Mouse (Mus musculus): ENCODE results near the gene Olfr1029. TPM values are rescaled to one million over a fixed set of nuclear protein-coding genes. Genes with fewer than 3 reads are reported as not detected.
"Not testable (repeated sequence)": the region's sequence is repeated elsewhere in the genome, so short reads cannot be mapped to it uniquely, and the experiment has no call there.

Gene Olfr1029
- not detected in 2 replicates for polyA plus RNA-seq (2014; fragmentation: Nextera tagmentation; extraction: Ambion mirVana)

GRCm38 (mm10) chr2:85973595-85973994, at the start of gene Olfr1029:
Gene Olfr1029, plus strand, starts transcription at chr2:85973895.
- Histone ChIP-seq H3K9ac (replicated peaks; ENCODE audit: low read depth, low read length) (no peak within 1 kb of the TSS), H3K27me3 (ENCODE audit: control insufficient read depth, insufficient read depth, low read length) (no peaks in the 10 kb centered on the region)
- 87% methylated on average over 2 of the region's 2 CpGs for WGBS

GRCm38 (mm10) chr2:85950137-85950536, 23.6 kb upstream of the Olfr1029 start, which contains the start of gene Olfr1028:
Gene Olfr1028, plus strand, starts transcription at chr2:85950437.
- no peaks in the 10 kb centered on the region for H3K36me3 ChIP-seq (ENCODE audit: control insufficient read depth, insufficient read depth, low read length)
- H3K27me3 ChIP-seq (ENCODE audit: control insufficient read depth, insufficient read depth, low read length): no peaks in the 10 kb centered on the region
- no peaks in the 10 kb centered on the region for H3K9me3 ChIP-seq (ENCODE audit: control insufficient read depth, low read length)
- H3K4me2 ChIP-seq (ENCODE audit: low read depth, low read length): no peak within 1 kb of the TSS
- 71% methylated on average over 1 of the region's 1 CpGs for WGBS
- no peak for ATAC-seq (ENCODE audit: low read depth)
- H3K4me1 ChIP-seq (ENCODE audit: control insufficient read depth, insufficient read depth, low read length): no peaks in the 10 kb centered on the region
- no peak within 1 kb of the TSS for H3K9ac ChIP-seq (replicated peaks; ENCODE audit: low read depth, low read length)
- H3K4me3 ChIP-seq (ENCODE audit: low read depth, low read length): no peak within 1 kb of the TSS
- no peak within 1 kb of the TSS for H3K27ac ChIP-seq (ENCODE audit: low read depth, low read length)

More at GRCm38 (mm10) chr2:85973595-85973994, at the start of gene Olfr1029:
- H3K4me1 ChIP-seq (ENCODE audit: control insufficient read depth, insufficient read depth, low read length): no peaks in the 10 kb centered on the region
- no peaks in the 10 kb centered on the region for H3K9me3 ChIP-seq (ENCODE audit: control insufficient read depth, low read length)
- no peaks in the 10 kb centered on the region for H3K36me3 ChIP-seq (ENCODE audit: control insufficient read depth, insufficient read depth, low read length)
- no peak for ATAC-seq (ENCODE audit: low read depth)
- no peak within 1 kb of the TSS for H3K27ac ChIP-seq (ENCODE audit: low read depth, low read length)
- H3K4me3 ChIP-seq (ENCODE audit: low read depth, low read length): no peak within 1 kb of the TSS
- H3K4me2 ChIP-seq (ENCODE audit: low read depth, low read length): no peak within 1 kb of the TSS

- no peak for ATAC-seq (ENCODE audit: low read depth)
- Histone ChIP-seq H3K9me3 (ENCODE audit: control insufficient read depth, low read length) (no peaks in the 10 kb centered on the region), H3K4me2 (ENCODE audit: low read depth, low read length) (no peak within 1 kb of the TSS), H3K36me3 (ENCODE audit: control insufficient read depth, insufficient read depth, low read length) (no peaks in the 10 kb centered on the region), H3K4me3 (ENCODE audit: low read depth, low read length) (no peak within 1 kb of the TSS), H3K9ac (replicated peaks; ENCODE audit: low read depth, low read length) (no peak within 1 kb of the TSS), H3K27me3 (ENCODE audit: control insufficient read depth, insufficient read depth, low read length) (no peaks in the 10 kb centered on the region), H3K27ac (ENCODE audit: low read depth, low read length) (no peak within 1 kb of the TSS), H3K4me1 (ENCODE audit: control insufficient read depth, insufficient read depth, low read length) (no peaks in the 10 kb centered on the region)
- 88% methylated on average over 1 of the region's 1 CpGs for WGBS
These were observed 5.3 kb downstream of the Olfr1029 start, which contains the start of gene Olfr1030 for GRCm38 (mm10) chr2:85978976-85979375. Gene Olfr1030, plus strand, starts transcription at chr2:85979276.

GRCm38 (mm10) chr2:85990004-85990403, 16.3 kb downstream of the Olfr1029 start, which contains the start of gene Olfr1031:
Gene Olfr1031, plus strand, starts transcription at chr2:85990304.
- Histone ChIP-seq H3K36me3 (ENCODE audit: control insufficient read depth, insufficient read depth, low read length) (no peaks in the 10 kb centered on the region), H3K4me2 (ENCODE audit: low read depth, low read length) (no peak within 1 kb of the TSS), H3K9ac (replicated peaks; ENCODE audit: low read depth, low read length) (no peak within 1 kb of the TSS), H3K27me3 (ENCODE audit: control insufficient read depth, insufficient read depth, low read length) (no peaks in the 10 kb centered on the region), H3K9me3 (ENCODE audit: control insufficient read depth, low read length) (no peaks in the 10 kb centered on the region), H3K4me3 (ENCODE audit: low read depth, low read length) (no peak within 1 kb of the TSS), H3K27ac (ENCODE audit: low read depth, low read length) (no peak within 1 kb of the TSS), H3K4me1 (ENCODE audit: control insufficient read depth, insufficient read depth, low read length) (no peaks in the 10 kb centered on the region)
- no peak for ATAC-seq (ENCODE audit: low read depth)
- WGBS: 55% methylated on average over 3 of the region's 3 CpGs

GRCm38 (mm10) chr2:86005240-86005639, 31.5 kb downstream of the Olfr1029 start, which contains the start of gene Olfr1032:
Gene Olfr1032, plus strand, starts transcription at chr2:86005540.
- 90% methylated on average over 7 of the region's 7 CpGs for WGBS
- Histone ChIP-seq H3K4me2 (ENCODE audit: low read depth, low read length) (no peak within 1 kb of the TSS), H3K9me3 (ENCODE audit: control insufficient read depth, low read length) (no peaks in the 10 kb centered on the region), H3K27ac (ENCODE audit: low read depth, low read length) (no peak within 1 kb of the TSS), H3K36me3 (ENCODE audit: control insufficient read depth, insufficient read depth, low read length) (no peaks in the 10 kb centered on the region), H3K4me3 (ENCODE audit: low read depth, low read length) (no peak within 1 kb of the TSS), H3K9ac (replicated peaks; ENCODE audit: low read depth, low read length) (no peak within 1 kb of the TSS), H3K4me1 (ENCODE audit: control insufficient read depth, insufficient read depth, low read length) (no peaks in the 10 kb centered on the region), H3K27me3 (ENCODE audit: control insufficient read depth, insufficient read depth, low read length) (no peaks in the 10 kb centered on the region)
- ATAC-seq (ENCODE audit: low read depth): no peak

- H3K27me3 ChIP-seq (ENCODE audit: control insufficient read depth, insufficient read depth, low read length); H3K9ac ChIP-seq (replicated peaks; ENCODE audit: low read depth, low read length); H3K4me3 ChIP-seq (ENCODE audit: low read depth, low read length); ATAC-seq (ENCODE audit: low read depth); H3K27ac ChIP-seq (ENCODE audit: low read depth, low read length); H3K9me3 ChIP-seq (ENCODE audit: control insufficient read depth, low read length); H3K36me3 ChIP-seq (ENCODE audit: control insufficient read depth, insufficient read depth, low read length); H3K4me1 ChIP-seq (ENCODE audit: control insufficient read depth, insufficient read depth, low read length): not testable (repeated sequence)
- WGBS: 3% methylated on average over 10 of the region's 11 CpGs
- H3K4me2 ChIP-seq (ENCODE audit: low read depth, low read length): peak within 1 kb of the TSS; percentile 37; the same call in 1 of the 2 replicates
These were observed 46.7 kb downstream of the Olfr1029 start, which contains the start of gene Olfr1033 for GRCm38 (mm10) chr2:86020406-86020805. Gene Olfr1033, plus strand, starts transcription at chr2:86020633.

GRCm38 (mm10) chr2:86021518-86021917, 47.8 kb downstream of the Olfr1029 start:
- not testable (repeated sequence) for H3K9ac ChIP-seq (replicated peaks; ENCODE audit: low read depth, low read length); H3K27me3 ChIP-seq (ENCODE audit: control insufficient read depth, insufficient read depth, low read length); H3K27ac ChIP-seq (ENCODE audit: low read depth, low read length); H3K4me1 ChIP-seq (ENCODE audit: control insufficient read depth, insufficient read depth, low read length); ATAC-seq (ENCODE audit: low read depth); H3K4me3 ChIP-seq (ENCODE audit: low read depth, low read length); H3K36me3 ChIP-seq (ENCODE audit: control insufficient read depth, insufficient read depth, low read length); H3K4me2 ChIP-seq (ENCODE audit: low read depth, low read length); H3K9me3 ChIP-seq (ENCODE audit: control insufficient read depth, low read length)
- WGBS: 68% methylated on average over 3 of the region's 9 CpGs

Other genes with a start within 250 kb of the Olfr1029 start
- gene Olfr1012, start 211.1 kb upstream of the Olfr1029 start, polyA plus RNA-seq (2014; fragmentation: Nextera tagmentation; extraction: Ambion mirVana): not detected in 2 replicates
- not detected in 2 replicates for gene Olfr1013, start 206.8 kb upstream of the Olfr1029 start, polyA plus RNA-seq (2014; fragmentation: Nextera tagmentation; extraction: Ambion mirVana)
- gene Olfr1014, start 201.2 kb upstream of the Olfr1029 start, polyA plus RNA-seq (2014; fragmentation: Nextera tagmentation; extraction: Ambion mirVana): not detected in 2 replicates
- gene Olfr1015, start 191.9 kb upstream of the Olfr1029 start, polyA plus RNA-seq (2014; fragmentation: Nextera tagmentation; extraction: Ambion mirVana): not detected in 2 replicates
- gene Olfr1016, start 171.4 kb upstream of the Olfr1029 start, polyA plus RNA-seq (2014; fragmentation: Nextera tagmentation; extraction: Ambion mirVana): not detected in 2 replicates
- gene Olfr1018, start 155.4 kb upstream of the Olfr1029 start, polyA plus RNA-seq (2014; fragmentation: Nextera tagmentation; extraction: Ambion mirVana): not detected in 2 replicates
- gene Olfr1019, start 128.4 kb upstream of the Olfr1029 start, polyA plus RNA-seq (2014; fragmentation: Nextera tagmentation; extraction: Ambion mirVana): not detected in 2 replicates
- gene Olfr1020, start 126.9 kb upstream of the Olfr1029 start, polyA plus RNA-seq (2014; fragmentation: Nextera tagmentation; extraction: Ambion mirVana): not detected in 2 replicates
- gene Olfr1022, start 105.3 kb upstream of the Olfr1029 start, polyA plus RNA-seq (2014; fragmentation: Nextera tagmentation; extraction: Ambion mirVana): not detected in 2 replicates
- gene Olfr1023, start 88.3 kb upstream of the Olfr1029 start, polyA plus RNA-seq (2014; fragmentation: Nextera tagmentation; extraction: Ambion mirVana): not detected in 2 replicates
- gene Olfr1024, start 68.8 kb upstream of the Olfr1029 start, polyA plus RNA-seq (2014; fragmentation: Nextera tagmentation; extraction: Ambion mirVana): not detected in 2 replicates
- not detected in 2 replicates for gene Olfr1025-ps1, start 58.7 kb upstream of the Olfr1029 start, polyA plus RNA-seq (2014; fragmentation: Nextera tagmentation; extraction: Ambion mirVana)
- not detected in 2 replicates for gene Olfr1026, start 52.3 kb upstream of the Olfr1029 start, polyA plus RNA-seq (2014; fragmentation: Nextera tagmentation; extraction: Ambion mirVana)
- gene Olfr1028, start 23.5 kb upstream of the Olfr1029 start, polyA plus RNA-seq (2014; fragmentation: Nextera tagmentation; extraction: Ambion mirVana): not detected in 2 replicates
- not detected in 2 replicates for gene Olfr1030, start 5.4 kb downstream of the Olfr1029 start, polyA plus RNA-seq (2014; fragmentation: Nextera tagmentation; extraction: Ambion mirVana)
- not detected in 2 replicates for gene Olfr1031, start 16.4 kb downstream of the Olfr1029 start, polyA plus RNA-seq (2014; fragmentation: Nextera tagmentation; extraction: Ambion mirVana)
- gene Olfr1032, start 31.6 kb downstream of the Olfr1029 start, polyA plus RNA-seq (2014; fragmentation: Nextera tagmentation; extraction: Ambion mirVana): not detected in 2 replicates
- gene Olfr1033, start 46.7 kb downstream of the Olfr1029 start, polyA plus RNA-seq (2014; fragmentation: Nextera tagmentation; extraction: Ambion mirVana): not detected in 2 replicates
- not detected in 2 replicates for gene Olfr1034, start 72.0 kb downstream of the Olfr1029 start, polyA plus RNA-seq (2014; fragmentation: Nextera tagmentation; extraction: Ambion mirVana)
- gene Olfr1036, start 100.1 kb downstream of the Olfr1029 start, polyA plus RNA-seq (2014; fragmentation: Nextera tagmentation; extraction: Ambion mirVana): not detected in 2 replicates
- not detected in 2 replicates for gene Olfr1037, start 113.5 kb downstream of the Olfr1029 start, polyA plus RNA-seq (2014; fragmentation: Nextera tagmentation; extraction: Ambion mirVana)
- not detected in 2 replicates for gene Olfr1039, start 162.0 kb downstream of the Olfr1029 start, polyA plus RNA-seq (2014; fragmentation: Nextera tagmentation; extraction: Ambion mirVana)
- gene Olfr1040, start 172.8 kb downstream of the Olfr1029 start, polyA plus RNA-seq (2014; fragmentation: Nextera tagmentation; extraction: Ambion mirVana): not detected in 2 replicates
- gene Olfr1042, start 187.9 kb downstream of the Olfr1029 start, polyA plus RNA-seq (2014; fragmentation: Nextera tagmentation; extraction: Ambion mirVana): not detected in 2 replicates
- gene Olfr1043, start 193.6 kb downstream of the Olfr1029 start, polyA plus RNA-seq (2014; fragmentation: Nextera tagmentation; extraction: Ambion mirVana): not detected in 2 replicates
- gene Olfr1044, start 203.9 kb downstream of the Olfr1029 start, polyA plus RNA-seq (2014; fragmentation: Nextera tagmentation; extraction: Ambion mirVana): not detected in 2 replicates
- not detected in 2 replicates for gene Olfr52, start 211.8 kb downstream of the Olfr1029 start, polyA plus RNA-seq (2014; fragmentation: Nextera tagmentation; extraction: Ambion mirVana)
- gene Olfr1045, start 229.1 kb downstream of the Olfr1029 start, polyA plus RNA-seq (2014; fragmentation: Nextera tagmentation; extraction: Ambion mirVana): not detected in 2 replicates
- not detected in 2 replicates for gene Olfr1046, start 245.4 kb downstream of the Olfr1029 start, polyA plus RNA-seq (2014; fragmentation: Nextera tagmentation; extraction: Ambion mirVana)

Measured in neural tube, embryonic 14.5 days (tissue).